Mouse (Mus musculus) retina, postnatal 1 day (tissue): ENCODE data around the gene Ing2.

Experiments used
- DNase-seq: peaks from one replicate; pipeline ENCODE4 v3.0.0-alpha.2; 2012

The Ing2 gene

DNA sequence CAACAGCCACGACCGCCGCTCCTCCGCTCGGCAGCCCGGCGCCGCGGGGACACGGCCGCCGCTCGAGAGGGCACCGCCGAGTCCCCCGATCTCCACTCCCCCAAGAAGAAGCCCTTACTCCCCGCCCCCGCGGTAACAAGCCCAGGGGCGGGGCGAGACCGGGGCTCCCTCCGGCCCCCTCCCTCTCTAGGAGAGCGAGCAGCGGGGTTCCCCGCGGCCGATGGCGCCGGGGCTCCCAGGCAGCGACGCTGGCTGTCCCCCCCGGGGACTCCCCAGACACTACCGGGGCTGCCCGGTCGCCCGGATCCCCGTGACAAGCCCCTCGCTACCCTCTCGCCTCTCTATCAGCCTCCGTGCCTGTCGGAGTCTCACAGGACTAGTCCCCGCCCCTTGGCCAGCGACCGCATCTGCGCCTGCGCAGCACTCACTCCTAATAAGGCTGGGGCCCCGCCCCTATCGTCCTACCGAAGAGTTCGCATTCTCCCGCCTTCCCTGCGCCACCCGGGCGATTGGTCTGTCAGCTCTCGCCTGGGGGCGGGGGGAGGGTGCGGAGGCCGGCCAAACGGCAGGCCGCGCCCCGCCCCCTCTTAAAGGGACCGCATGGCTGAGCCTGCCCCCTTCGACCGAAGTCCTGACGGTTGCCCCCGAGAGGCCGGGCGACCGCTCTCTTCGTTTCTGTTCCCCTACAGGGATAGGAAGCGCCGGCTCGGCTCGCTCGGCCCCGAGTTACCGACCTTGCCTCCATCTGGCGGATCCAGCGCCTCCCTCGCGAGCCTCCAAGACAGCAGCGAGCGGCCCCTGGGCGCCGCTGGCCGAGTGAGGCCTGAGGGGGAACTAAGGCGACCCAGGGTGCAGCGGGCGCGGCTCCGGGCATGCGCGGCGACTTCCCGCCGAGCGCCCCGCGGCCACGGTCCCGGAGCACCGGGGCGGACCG is at the start of gene Ing2:
Gene Ing2, minus strand, starts transcription at position 780 of the 934 bp plus-strand sequence.
- DNase-seq: peak; percentile 100

DNA sequence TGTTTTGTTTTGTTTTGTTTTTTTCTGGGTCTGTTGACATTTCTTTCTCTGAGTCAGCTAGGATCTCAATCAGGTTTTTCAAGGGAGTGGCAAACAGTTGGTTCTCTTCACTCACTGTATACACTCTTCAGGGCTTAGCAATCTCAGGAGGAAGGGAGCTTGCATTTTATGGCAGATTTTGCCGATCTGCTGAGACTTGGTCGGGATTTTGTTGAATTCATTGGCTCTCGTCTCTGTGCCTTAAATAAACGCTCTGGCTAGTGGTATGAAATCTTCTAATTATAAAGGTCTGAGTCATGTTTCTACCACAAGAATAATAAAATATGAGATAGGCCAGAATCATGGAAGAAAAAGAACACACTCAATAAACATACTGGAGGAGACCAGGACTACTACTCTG is 46.3 kb upstream of the Ing2 start:
- DNase-seq: no peak

GRCm38 (mm10) chr8:47718641-47719040 is 43.3 kb upstream of the Ing2 start:
- peak; percentile 43 for DNase-seq

DNA sequence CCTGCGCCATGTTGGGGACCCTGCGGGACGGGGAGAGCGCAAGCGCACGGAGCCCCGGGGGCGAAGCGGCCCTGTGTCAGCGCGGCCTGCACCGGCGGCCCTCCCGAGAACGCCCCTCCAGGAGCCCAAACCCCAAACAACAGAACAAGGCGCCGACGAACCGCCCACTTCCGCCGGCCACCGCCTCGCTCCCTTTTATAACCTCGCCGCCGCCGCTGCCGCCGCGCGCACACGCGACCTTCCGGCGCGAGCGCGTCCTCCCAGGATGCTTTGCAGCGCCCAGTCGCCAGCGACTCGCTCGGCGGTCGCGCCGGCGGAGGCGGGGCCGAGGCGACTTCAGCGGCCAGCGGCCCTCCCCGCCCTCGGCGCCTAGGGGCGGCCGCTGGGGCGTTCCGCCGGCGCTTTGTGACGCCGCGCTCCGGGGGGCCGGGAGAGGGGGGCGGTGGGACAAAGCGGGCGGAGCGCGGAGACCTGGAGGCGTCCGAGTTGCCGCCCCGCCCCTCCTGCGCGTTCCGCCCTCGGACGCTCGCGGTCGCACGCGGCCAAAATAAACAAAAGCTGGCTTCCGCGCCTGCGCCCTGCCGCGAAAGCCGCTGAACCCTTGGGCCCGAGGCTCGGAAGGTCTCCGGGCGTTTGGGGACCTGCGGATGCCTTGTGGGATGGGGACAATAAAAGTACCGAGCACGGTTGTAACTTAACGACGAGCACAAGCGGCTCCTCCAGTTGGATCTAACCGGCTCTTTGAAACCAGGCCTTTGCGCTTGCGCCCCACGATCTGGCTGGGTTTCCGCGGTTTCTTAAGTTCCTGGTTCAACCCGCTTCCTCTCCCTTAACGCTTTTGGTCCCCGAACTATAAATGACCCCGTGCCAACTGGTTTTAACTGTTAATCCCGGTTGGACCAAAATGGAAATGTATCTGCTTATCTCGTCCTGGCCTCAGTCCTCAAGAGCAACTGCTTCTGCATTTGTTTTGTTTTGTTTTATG is 38.7 kb upstream of the Ing2 start, which contains the start of gene Cdkn2aip:
Gene Cdkn2aip, minus strand, starts transcription at position 172 of the 985 bp plus-strand sequence.
- DNase-seq: peak; percentile 98

DNA sequence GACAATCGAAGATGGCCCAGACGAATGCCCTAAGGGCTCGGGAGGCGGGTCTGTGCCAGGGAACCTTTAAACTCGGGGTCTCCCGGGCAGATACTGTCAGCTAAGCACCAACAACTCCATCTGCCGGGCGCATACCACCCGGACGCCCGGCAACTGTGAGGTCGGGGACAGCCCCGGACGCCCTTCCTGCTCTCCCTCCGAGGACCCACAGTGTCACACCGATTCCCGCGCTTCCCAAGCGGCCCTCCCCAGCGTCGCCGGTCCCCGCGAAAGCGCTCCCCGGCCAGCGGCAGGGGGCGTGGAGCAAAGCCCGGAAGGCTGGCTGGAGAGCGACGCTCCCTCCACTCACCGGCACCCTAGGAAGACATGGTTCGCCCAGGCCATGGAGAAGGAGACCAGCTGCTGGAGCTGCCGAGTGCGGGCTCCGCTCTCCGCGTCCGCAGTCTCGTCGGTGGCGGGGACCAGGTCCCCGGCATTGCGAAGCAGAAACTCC is 37.9 kb upstream of the Ing2 start:
- DNase-seq: peak; percentile 71

DNA sequence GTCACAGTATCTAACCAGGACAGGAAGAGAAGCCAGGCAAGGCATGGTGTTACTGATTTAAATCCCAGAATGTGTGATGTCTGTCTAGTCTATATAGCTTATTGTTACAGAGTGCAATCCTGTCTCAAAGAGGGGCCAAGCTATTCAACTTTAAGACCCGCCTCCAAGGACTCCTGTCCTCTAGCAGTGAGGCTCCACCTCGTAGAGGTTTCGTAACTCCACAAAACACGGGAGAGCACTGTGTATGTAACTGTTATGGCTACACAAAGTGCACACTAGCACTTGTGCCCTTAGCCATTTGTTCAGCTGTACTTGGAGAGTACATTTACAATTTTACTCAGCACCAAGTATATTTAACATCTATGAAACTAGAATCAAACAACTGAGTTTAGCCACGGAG is 32.8 kb upstream of the Ing2 start:
- DNase-seq: no peak

- DNase-seq: no peak
Observed at GRCm38 (mm10) chr8:47706746-47707145, 31.4 kb upstream of the Ing2 start.

GRCm38 (mm10) chr8:47702333-47702732 is 27.0 kb upstream of the Ing2 start:
- no peak for DNase-seq

- DNase-seq: no peak
Observed at GRCm38 (mm10) chr8:47697696-47698095, 22.3 kb upstream of the Ing2 start.

DNA sequence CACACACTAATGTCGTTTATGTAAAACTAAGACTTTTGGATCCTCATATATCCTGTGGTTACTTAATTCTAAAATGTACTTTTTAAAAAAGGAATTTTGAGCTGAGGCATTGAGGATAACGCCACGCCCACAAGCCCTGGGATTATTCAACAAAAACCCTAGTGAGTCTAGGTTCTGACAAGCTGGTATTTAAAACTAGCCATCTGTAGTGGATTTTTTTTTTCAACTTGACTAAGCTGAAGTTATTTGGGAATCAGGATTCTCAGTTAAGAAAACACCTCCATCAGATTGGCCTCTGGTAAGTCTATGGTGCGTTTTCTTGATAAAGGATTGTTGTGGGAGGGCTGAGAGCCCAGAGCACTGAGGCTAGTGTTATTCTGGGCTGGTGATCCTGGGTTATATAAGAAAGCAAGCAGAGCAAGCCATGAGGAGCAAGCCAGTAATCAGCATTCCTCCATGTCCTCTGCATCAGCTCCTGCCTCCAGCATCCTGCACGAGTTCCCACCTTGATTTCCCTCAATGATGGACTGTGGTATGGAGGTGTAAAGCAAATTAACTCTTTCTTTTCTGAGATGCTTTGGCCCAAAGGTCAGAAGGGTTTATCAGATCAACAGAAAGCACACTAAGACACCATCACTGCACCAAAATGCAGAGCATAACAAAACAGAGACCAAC is 20.2 kb upstream of the Ing2 start:
- no peak for DNase-seq

GRCm38 (mm10) chr8:47693119-47693518 is 17.8 kb upstream of the Ing2 start:
- peak; percentile 82 for DNase-seq

DNA sequence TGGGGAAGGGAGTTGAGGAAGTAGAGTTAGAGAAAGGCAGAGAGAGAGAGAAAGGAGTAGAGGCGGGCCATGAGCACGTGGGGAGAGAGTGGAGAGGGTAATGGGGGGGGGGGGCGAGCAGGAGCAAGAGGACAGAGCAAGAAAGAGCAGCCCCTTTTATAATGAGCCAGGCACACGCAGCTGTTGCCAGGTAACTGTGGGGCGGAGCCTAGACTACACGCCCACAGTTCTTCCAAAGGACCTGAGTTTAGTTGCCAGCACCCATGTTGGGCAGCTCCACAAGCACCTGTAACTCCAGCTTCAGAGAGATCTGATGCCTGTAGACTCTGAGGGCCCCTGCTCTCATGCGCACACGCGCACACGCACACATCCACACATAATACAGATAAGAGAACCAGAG is 16.5 kb upstream of the Ing2 start:
- no peak for DNase-seq

DNA sequence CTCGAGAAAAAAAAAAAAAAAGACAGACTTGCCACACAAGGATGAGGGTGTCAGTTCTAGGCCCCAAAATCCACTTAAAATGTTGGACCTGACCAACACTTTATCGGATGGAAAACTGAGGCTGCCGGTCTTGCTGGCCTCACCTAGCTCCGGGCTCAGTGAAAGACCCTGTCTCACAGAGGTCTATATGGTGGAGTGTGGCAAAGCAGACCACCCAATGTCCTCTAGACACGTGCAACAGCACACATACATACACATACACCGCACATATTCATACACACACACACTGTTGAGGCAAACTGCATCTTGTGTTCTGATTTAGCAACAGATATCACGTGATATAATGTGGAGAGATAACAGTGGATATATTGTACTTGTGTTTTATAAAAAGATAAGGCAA is 15.9 kb upstream of the Ing2 start:
- no peak for DNase-seq

GRCm38 (mm10) chr8:47690674-47691078 is 15.3 kb upstream of the Ing2 start:
- DNase-seq: peak; percentile 32

GRCm38 (mm10) chr8:47689704-47690326 is 14.5 kb upstream of the Ing2 start:
- no peak for DNase-seq

- DNase-seq: no peak
Observed at GRCm38 (mm10) chr8:47684441-47684840, 9.1 kb upstream of the Ing2 start.

GRCm38 (mm10) chr8:47683994-47684393 is 8.6 kb upstream of the Ing2 start:
- no peak for DNase-seq

GRCm38 (mm10) chr8:47680306-47680705 is 5.0 kb upstream of the Ing2 start:
- DNase-seq: no peak

GRCm38 (mm10) chr8:47679603-47680002 is 4.2 kb upstream of the Ing2 start:
- no peak for DNase-seq

GRCm38 (mm10) chr8:47676631-47677030 is 1.3 kb upstream of the Ing2 start:
- DNase-seq: no peak

GRCm38 (mm10) chr8:47676224-47676623 is 868 bp upstream of the Ing2 start:
- no peak for DNase-seq

DNA sequence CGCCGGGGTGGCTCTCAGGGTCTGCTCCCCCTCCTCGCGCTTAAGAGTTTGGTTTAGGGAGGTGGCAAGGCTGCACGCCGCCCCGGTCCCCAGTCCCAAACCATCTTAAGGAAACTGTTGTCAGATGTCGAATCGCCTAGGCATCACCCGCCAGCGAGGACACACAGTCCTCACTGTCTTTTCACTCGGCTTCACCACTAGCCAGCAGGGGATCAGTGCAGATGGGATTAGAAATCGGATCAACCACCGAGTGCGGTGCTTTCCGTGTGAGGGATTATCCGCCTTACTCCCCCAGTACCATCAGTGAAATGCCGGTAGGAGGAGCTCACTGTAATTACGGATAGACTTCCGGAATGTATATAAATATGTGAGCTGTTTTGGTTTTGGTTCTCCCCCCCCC is 430 bp upstream of the Ing2 start:
- peak; percentile 91 for DNase-seq
